Mouse (Mus musculus): Measurements from ENCODE around the gene Zfp850. TPM values are rescaled to one million over a fixed set of nuclear protein-coding genes. Genes with fewer than 3 reads are reported as not detected.

The Zfp850 gene
- polyA plus RNA-seq (2014; fragmentation: Illumina TruSeq; extraction: RNeasy Lipid Tissue Mini Kit (QIAGEN cat#74804); ENCODE audit: low read depth, low replicate concordance): 0.42 TPM

GRCm38 (mm10) chr7:28013549-28014444, at the start of gene Zfp850:
Zfp850 (minus strand) TSS chr7:28014115.

GRCm38 (mm10) chr7:28049476-28050409, 35.8 kb upstream of the Zfp850 start, which contains the start of gene Psmc4:
Psmc4 (minus strand) TSS chr7:28050101.

GRCm38 (mm10) chr7:27978683-27979528, 35.0 kb downstream of the Zfp850 start, which contains the start of gene Zfp780b:
Zfp780b (minus strand) TSS chr7:27979171.

Other genes starting within 250 kb of the Zfp850 start
- 4.6 TPM for gene Zfp626, start 206.9 kb downstream of the Zfp850 start, polyA plus RNA-seq (2014; fragmentation: Illumina TruSeq; extraction: RNeasy Lipid Tissue Mini Kit (QIAGEN cat#74804); ENCODE audit: low read depth, low replicate concordance)
- gene Zfp59, start 175.5 kb downstream of the Zfp850 start, polyA plus RNA-seq (2014; fragmentation: Illumina TruSeq; extraction: RNeasy Lipid Tissue Mini Kit (QIAGEN cat#74804); ENCODE audit: low read depth, low replicate concordance): 4.3 TPM
- gene Zfp607a, start 156.6 kb downstream of the Zfp850 start, polyA plus RNA-seq (2014; fragmentation: Illumina TruSeq; extraction: RNeasy Lipid Tissue Mini Kit (QIAGEN cat#74804); ENCODE audit: low read depth, low replicate concordance): 2.3 TPM
- gene Zfp974, start 84.7 kb downstream of the Zfp850 start, polyA plus RNA-seq (2014; fragmentation: Illumina TruSeq; extraction: RNeasy Lipid Tissue Mini Kit (QIAGEN cat#74804); ENCODE audit: low read depth, low replicate concordance): 4.2 TPM
- gene Zfp780b, start 34.9 kb downstream of the Zfp850 start, polyA plus RNA-seq (2014; fragmentation: Illumina TruSeq; extraction: RNeasy Lipid Tissue Mini Kit (QIAGEN cat#74804); ENCODE audit: low read depth, low replicate concordance): 8.6 TPM
- gene Psmc4, start 36.0 kb upstream of the Zfp850 start, polyA plus RNA-seq (2014; fragmentation: Illumina TruSeq; extraction: RNeasy Lipid Tissue Mini Kit (QIAGEN cat#74804); ENCODE audit: low read depth, low replicate concordance): 44.3 TPM
- not detected for gene Fcgbp, start 57.1 kb upstream of the Zfp850 start, polyA plus RNA-seq (2014; fragmentation: Illumina TruSeq; extraction: RNeasy Lipid Tissue Mini Kit (QIAGEN cat#74804); ENCODE audit: low read depth, low replicate concordance)
- gene 9530053A07Rik, start 115.4 kb upstream of the Zfp850 start, polyA plus RNA-seq (2014; fragmentation: Illumina TruSeq; extraction: RNeasy Lipid Tissue Mini Kit (QIAGEN cat#74804); ENCODE audit: low read depth, low replicate concordance): not detected
- gene Fbl, start 155.6 kb upstream of the Zfp850 start, polyA plus RNA-seq (2014; fragmentation: Illumina TruSeq; extraction: RNeasy Lipid Tissue Mini Kit (QIAGEN cat#74804); ENCODE audit: low read depth, low replicate concordance): 11.6 TPM
- 0.37 TPM for gene Dyrk1b, start 165.4 kb upstream of the Zfp850 start, polyA plus RNA-seq (2014; fragmentation: Illumina TruSeq; extraction: RNeasy Lipid Tissue Mini Kit (QIAGEN cat#74804); ENCODE audit: low read depth, low replicate concordance)